Mouse (Mus musculus) kidney, adult 2 months (tissue): ENCODE results near the gene Gpr141.

Experiments used
- CTCF ChIP-seq: fragments of 200-500 bp; conservative IDR thresholded peaks from 2 replicates; pipeline ENCODE4 v1.5.1; 2011; ENCODE audit warnings: low read depth, mild to moderate bottlenecking, control low read depth, low read length, moderate library complexity, mixed read lengths; ENCODE audit not compliant: insufficient read depth, insufficient read length
- POLR2A ChIP-seq: fragments of 200-500 bp; IDR thresholded peaks from one replicate; pipeline ENCODE4 v1.6.1; 2011; ENCODE audit warnings: low read depth, low read length, control low read depth

GRCm38 (mm10) chr13:19819243-19819642, 4.8 kb downstream of the Gpr141 start:
- TF ChIP-seq CTCF (no peak), POLR2A (no peak)
